Mouse (Mus musculus) midbrain, embryonic 16.5 days (tissue): ENCODE data around the gene Gatd1. TPM values are rescaled to one million over a fixed set of nuclear protein-coding genes. Genes with fewer than 3 reads are reported as not detected.

Source experiments
- ATAC-seq: fragments of 200-750 bp; cut with Nextera tagmentation; 2 replicates; pipeline ENCODE4 v1.8.0; 2017; ENCODE audit warnings: moderate TSS enrichment
- H3K27ac ChIP-seq: fragments of 300-500 bp; sonication (generic); 2 replicates; pipeline ENCODE4 v1.5.1; 2014; ENCODE audit warnings: mild to moderate bottlenecking, low read length, mixed read lengths
- H3K27me3 ChIP-seq: fragments of 300-500 bp; sonication (generic); 2 replicates; pipeline ENCODE4 v1.6.1; 2014; ENCODE audit warnings: low read depth, low read length, mixed read lengths; ENCODE audit not compliant: control insufficient read depth, insufficient read depth
- H3K36me3 ChIP-seq: fragments of 300-500 bp; sonication (generic); 2 replicates; pipeline ENCODE4 v1.6.1; 2014; ENCODE audit warnings: mild to moderate bottlenecking, low read length, moderate library complexity, mixed read lengths; ENCODE audit not compliant: control insufficient read depth, insufficient read depth
- H3K4me1 ChIP-seq: fragments of 300-500 bp; sonication (generic); 2 replicates; pipeline ENCODE4 v1.6.1; 2014; ENCODE audit warnings: mild to moderate bottlenecking, low read length, mixed read lengths; ENCODE audit not compliant: control insufficient read depth, insufficient read depth
- H3K4me2 ChIP-seq: fragments of 300-500 bp; sonication (generic); 2 replicates; pipeline ENCODE4 v1.6.1; 2014; ENCODE audit warnings: mild to moderate bottlenecking, low read length, mixed read lengths
- H3K4me3 ChIP-seq: fragments of 300-500 bp; sonication (generic); 2 replicates; pipeline ENCODE4 v1.5.1; 2014; ENCODE audit warnings: low read depth, mild to moderate bottlenecking, low read length, moderate library complexity, mixed read lengths
- H3K9ac ChIP-seq: fragments of 300-500 bp; sonication (generic); 2 replicates; pipeline ENCODE4 v1.6.1; 2014; ENCODE audit warnings: low read depth, low read length, mixed read lengths
- H3K9me3 ChIP-seq: fragments of 300-500 bp; sonication (generic); replicated peaks from 2 replicates; pipeline ENCODE4 v1.6.1; 2014; ENCODE audit warnings: mild to moderate bottlenecking, low read length, mixed read lengths; ENCODE audit not compliant: control insufficient read depth, poor library complexity, severe bottlenecking
- WGBS: fragments of 180-500 bp; shearing (Covaris S2); extraction: QIAGEN DNeasy Blood & Tissue Kit; methylation state at CpG from one replicate; pipeline ENCODE4 v1.1.7; 2014; 5-methylcytosine and 5-hydroxymethylcytosine counted together
- polyA plus RNA-seq: library from polyadenylated mRNA; unstranded; fragments of >200 nt; fragmentation: Nextera tagmentation; extraction: Ambion mirVana; gene quantifications from 2 replicates; pipeline ENCODE4 v1.2.1, GENCODE M21; 2015

Gene Gatd1
- polyA plus RNA-seq = 48.5 and 54.9 TPM in 2 replicates

DNA sequence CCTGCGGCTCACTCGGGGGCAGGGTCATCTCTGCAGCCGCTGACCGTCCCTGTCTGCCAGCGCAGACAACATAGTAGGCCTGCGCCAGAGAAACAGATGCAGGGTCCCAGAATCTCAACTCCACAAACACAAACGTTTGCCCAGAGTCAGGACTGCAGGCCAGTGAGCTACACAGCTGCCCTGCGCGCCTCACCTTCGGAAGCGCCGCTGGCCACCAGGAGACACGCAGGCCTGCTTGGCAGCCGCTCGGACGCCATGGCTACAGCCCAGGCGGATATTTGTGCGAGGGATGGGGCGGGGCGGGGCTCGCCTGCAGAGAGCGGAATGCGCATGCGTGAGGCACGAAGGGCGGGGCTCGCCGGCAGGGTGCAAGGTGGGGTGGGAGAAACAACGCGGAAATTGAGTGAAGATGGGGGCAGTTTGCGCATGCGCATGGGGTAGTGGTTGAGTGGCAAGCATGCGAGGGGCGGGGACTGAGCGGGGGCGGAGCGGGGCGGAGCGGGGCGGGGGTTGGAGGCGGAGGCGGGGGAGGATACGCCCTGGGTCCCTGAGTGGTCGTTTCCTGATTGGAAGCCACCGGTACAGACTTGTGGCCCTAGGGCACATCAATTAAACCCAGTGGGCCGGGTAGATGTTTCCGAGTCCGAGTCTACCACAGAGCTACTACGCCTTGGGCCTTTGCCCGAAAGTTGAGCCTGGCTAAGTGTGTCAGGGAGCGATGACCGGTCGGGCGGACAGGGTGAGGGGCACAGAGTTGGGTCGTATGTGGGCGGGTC lies at the start of gene Gatd1:
Gene Gatd1, minus strand, starts transcription at position 328 of the 776 bp plus-strand sequence.
- H3K27me3 ChIP-seq = no peaks in the 10 kb centered on the region
- no peaks in the 10 kb centered on the region for H3K9me3 ChIP-seq
- under 1% methylated on average over 47 of the region's 56 CpGs for whole genome bisulfite sequencing
- peak within 1 kb of the TSS; percentile 69 for H3K4me3 ChIP-seq
- ATAC-seq = peak; percentile 88
- no peaks in the 10 kb centered on the region for H3K36me3 ChIP-seq
- peak within 1 kb of the TSS; percentile 90 for H3K27ac ChIP-seq
- H3K9ac ChIP-seq = peak within 1 kb of the TSS; percentile 90
- H3K4me1 ChIP-seq = peaks cover 8% of the 10 kb centered on the region
- H3K4me2 ChIP-seq = peak within 1 kb of the TSS; percentile 76

DNA sequence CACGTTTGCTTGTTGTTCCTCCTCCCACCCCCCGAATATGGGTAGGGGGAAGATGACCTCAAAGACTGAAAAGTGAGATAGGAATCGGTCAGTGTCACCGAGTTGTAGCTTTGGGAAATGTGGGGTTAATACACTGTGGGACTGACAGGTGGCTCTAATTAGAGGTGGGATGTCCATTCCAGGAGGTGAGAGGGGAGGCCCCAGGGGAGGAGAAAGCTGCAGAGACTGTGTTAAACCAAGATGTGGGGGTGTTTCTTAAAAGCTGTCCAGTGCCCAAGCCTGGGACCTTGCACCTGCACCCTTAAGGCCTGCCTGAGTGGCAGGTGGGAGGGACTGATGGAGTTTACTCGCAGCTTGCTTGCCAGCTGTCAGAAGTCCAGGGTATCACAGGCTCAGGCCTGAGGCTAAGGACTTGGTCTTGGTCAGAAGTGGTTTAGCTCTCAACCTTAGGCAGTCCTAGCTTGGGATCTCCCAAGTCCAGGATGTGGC lies 48.4 kb upstream of the Gatd1 start:
- Histone ChIP-seq H3K4me3 (no peak overlapping the region), H3K9ac (no peak overlapping the region), H3K27me3 (peaks cover 70% of the 10 kb centered on the region), H3K9me3 (no peaks in the 10 kb centered on the region), H3K4me2 (peak overlapping the region; percentile 74), H3K36me3 (peaks cover 4% of the 10 kb centered on the region; the same call in 1 of the 2 replicates), H3K4me1 (peaks cover 18% of the 10 kb centered on the region), H3K27ac (no peak overlapping the region)
- 18% methylated on average over 5 of the region's 5 CpGs for WGBS
- ATAC-seq = no peak

DNA sequence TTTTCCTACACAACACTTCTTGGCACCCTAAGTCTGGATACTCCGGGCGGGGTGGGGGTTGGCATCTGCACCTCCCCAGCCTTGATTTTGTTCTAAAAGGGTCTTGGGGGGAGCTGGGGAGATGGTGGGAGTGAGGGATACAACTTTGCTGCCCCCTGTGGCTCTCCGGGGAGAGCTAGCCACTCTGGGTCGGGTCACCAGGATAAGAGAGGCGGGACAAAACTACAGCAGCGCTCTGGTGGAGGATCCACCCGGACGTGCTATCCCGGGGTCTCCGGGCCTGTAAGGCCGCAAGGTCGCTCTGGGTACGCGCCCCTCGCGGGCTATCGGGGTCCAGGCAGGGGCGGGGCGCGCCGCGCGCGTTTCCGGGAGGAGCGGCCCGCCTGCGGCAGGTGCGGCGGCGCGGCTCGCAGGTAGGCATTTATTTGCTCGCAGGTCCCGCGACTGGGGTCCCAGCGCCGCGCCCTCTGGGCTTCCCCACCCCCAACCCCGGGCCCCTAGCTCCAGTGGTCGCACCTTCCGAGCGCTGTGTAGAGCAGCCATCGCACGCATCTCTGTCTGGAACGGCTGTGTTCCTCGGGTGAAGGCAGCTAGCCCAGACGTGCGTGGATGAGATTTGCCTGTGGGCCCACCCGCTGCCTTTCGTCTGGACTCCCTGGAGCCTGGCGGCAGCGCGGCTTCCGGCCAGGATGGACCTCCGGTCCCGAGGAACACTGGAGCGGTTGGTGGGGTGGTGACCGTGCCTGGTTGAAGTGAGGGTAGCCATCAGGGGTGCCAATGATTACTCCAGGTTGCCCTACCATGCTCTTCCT lies 47.8 kb upstream of the Gatd1 start:
- Histone ChIP-seq H3K27ac (no peak overlapping the region), H3K4me1 (peaks cover 17% of the 10 kb centered on the region), H3K36me3 (peaks cover 4% of the 10 kb centered on the region; the same call in 1 of the 2 replicates), H3K4me2 (peak overlapping the region; percentile 74), H3K4me3 (peak overlapping the region; percentile 42), H3K9ac (peak overlapping the region; percentile 60), H3K9me3 (no peaks in the 10 kb centered on the region), H3K27me3 (peaks cover 68% of the 10 kb centered on the region)
- ATAC-seq = no peak
- WGBS = 4% methylated on average over 41 of the region's 59 CpGs

DNA sequence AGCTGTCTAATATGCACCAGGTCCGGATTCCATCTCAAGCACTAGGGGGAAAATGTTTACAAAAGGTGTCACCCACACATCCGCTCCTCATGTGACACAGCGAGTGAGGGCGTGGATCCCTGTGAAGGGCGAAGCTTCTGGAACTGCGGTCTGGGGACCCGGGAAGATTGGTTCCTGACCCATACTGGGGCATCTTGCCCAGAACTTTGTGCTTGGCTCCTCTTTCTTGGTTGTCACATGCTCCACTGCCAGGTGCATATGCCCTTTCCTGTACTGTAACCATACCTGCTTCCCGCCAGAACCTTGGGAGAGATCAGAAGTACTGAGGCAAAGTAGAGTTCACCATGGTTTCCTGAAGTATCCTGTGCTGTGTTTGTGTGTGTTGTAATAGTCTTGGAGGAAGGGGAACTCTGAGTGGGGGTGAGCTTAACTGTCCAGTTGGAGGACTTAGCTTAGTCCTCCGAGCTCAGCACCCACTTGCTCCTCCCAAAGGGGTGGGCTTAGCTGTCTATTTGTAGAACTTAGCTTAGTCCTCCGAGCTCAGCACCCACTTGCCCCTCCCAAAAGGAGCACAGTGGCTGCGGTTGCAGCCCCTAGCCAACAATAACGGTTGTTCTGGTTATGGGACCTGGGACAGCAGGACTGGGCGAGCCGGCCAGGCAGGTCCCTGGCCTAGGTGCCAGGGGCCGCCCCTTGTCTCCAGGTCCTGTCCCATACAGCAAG lies 46.6 kb upstream of the Gatd1 start, which contains the start of gene Cracr2b:
Gene Cracr2b, plus strand, starts transcription at position 704 of the 723 bp plus-strand sequence.
- Histone ChIP-seq H3K4me1 (peaks cover 26% of the 10 kb centered on the region), H3K4me3 (peak within 1 kb of the TSS; percentile 42), H3K36me3 (peaks cover 4% of the 10 kb centered on the region; the same call in 1 of the 2 replicates), H3K4me2 (peak within 1 kb of the TSS; percentile 74), H3K9me3 (no peaks in the 10 kb centered on the region), H3K27me3 (peaks cover 57% of the 10 kb centered on the region), H3K27ac (no peak within 1 kb of the TSS), H3K9ac (peak within 1 kb of the TSS; percentile 60)
- WGBS = 74% methylated on average over 15 of the region's 15 CpGs
- ATAC-seq = no peak

DNA sequence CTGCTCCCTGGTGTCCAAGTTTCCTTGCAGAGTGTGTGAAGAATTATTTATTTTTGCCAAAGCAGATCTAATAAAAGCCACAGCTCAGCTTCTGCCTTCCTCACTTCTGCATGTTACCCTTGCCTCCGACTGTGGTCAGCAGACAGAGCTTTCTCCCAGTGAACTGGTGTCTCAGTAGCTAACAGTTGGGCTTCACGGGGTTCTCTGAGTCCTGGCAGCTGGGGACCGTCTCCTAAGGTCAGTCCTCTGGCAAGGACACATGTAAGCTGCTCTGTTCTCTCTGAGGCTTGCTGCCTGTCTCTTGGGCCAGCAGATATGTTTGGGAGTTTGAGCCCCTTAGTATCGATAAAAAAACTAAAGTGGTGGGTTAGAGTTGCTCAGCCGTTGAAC lies 46.1 kb upstream of the Gatd1 start:
- peaks cover 4% of the 10 kb centered on the region; the same call in 1 of the 2 replicates for H3K36me3 ChIP-seq
- H3K27ac ChIP-seq = no peak overlapping the region
- peaks cover 23% of the 10 kb centered on the region for H3K4me1 ChIP-seq
- no peak overlapping the region for H3K4me3 ChIP-seq
- no peak overlapping the region for H3K4me2 ChIP-seq
- H3K9ac ChIP-seq = no peak overlapping the region
- ATAC-seq = no peak
- H3K27me3 ChIP-seq = peaks cover 51% of the 10 kb centered on the region
- no peaks in the 10 kb centered on the region for H3K9me3 ChIP-seq
- WGBS = 76% methylated on average over 5 of the region's 5 CpGs

DNA sequence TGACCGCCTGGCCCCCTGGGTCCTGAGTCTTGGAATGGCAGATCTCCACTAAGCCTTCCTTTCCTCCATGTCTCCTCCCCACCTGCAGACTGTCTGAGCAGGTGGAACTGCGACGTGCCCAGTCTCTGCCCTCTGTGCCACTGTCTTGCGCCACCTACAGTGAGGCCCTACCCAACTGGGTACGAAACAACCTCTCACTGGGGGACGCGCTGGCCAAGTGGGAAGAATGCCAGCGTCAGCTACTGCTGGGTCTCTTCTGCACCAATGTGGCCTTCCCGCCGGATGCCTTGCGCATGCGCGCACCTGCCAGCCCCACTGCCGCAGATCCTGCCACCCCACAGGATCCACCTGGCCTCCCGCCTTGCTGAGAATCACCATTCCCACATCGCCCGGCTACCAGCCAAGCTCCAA lies 45.4 kb upstream of the Gatd1 start:
- Histone ChIP-seq H3K4me1 (peaks cover 18% of the 10 kb centered on the region), H3K27me3 (peaks cover 44% of the 10 kb centered on the region), H3K9ac (no peak overlapping the region), H3K36me3 (peaks cover 4% of the 10 kb centered on the region; the same call in 1 of the 2 replicates), H3K9me3 (no peaks in the 10 kb centered on the region), H3K4me3 (no peak overlapping the region), H3K27ac (no peak overlapping the region), H3K4me2 (no peak overlapping the region)
- 92% methylated on average over 17 of the region's 17 CpGs for WGBS
- ATAC-seq = no peak

DNA sequence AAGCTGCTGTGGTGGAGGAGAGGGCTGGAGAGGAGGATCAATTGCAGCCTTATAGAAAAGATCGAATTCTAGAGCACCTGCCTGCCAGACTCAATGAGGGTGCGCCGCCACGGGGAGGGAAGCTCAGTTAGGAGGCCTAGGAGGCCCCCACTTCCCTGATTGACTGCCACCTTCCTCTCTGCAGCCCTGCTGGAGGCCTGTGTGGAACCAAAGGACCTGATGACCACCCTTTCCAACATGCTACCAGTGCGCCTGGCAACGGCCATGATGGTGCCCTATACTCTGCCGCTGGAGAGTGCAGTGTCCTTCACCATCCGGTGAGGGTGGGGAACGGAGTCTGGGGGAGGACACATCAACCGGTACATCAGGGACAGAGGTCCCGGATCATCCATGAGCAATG lies 44.7 kb upstream of the Gatd1 start:
- H3K27me3 ChIP-seq = peaks cover 38% of the 10 kb centered on the region
- H3K36me3 ChIP-seq = peaks cover 4% of the 10 kb centered on the region; the same call in 1 of the 2 replicates
- H3K4me1 ChIP-seq = peaks cover 18% of the 10 kb centered on the region
- no peak overlapping the region for H3K4me3 ChIP-seq
- no peak for ATAC-seq
- no peaks in the 10 kb centered on the region for H3K9me3 ChIP-seq
- no peak overlapping the region for H3K4me2 ChIP-seq
- no peak overlapping the region for H3K9ac ChIP-seq
- no peak overlapping the region for H3K27ac ChIP-seq
- 92% methylated on average over 11 of the region's 11 CpGs for WGBS

DNA sequence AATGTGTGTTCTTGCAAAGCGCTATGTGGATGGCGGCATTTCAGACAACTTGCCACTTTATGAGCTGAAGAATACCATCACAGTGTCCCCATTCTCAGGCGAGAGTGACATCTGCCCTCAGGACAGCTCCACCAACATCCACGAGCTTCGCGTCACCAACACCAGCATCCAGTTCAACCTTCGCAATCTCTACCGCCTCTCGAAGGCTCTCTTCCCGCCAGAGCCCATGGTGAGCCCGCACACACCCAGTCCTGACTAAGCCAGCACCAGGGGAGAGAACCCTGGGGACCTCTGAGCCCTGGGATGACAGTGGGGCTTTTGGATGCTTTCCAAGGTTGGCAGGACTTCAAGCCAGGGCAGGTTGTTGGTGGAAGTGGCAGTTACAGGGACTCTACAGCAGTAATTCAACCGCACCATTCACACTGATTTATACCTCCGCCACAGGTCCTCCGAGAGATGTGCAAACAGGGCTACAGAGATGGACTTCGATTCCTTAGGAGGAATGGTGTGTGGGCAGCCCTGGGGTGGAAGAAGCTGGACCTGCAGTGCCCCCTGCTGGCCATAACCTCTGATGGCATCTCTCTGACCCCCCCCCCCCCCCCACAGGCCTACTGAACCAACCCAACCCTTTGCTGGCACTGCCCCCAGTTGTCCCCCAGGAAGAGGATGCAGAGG lies 44.2 kb upstream of the Gatd1 start:
- Histone ChIP-seq H3K36me3 (peaks cover 4% of the 10 kb centered on the region; the same call in 1 of the 2 replicates), H3K9ac (no peak overlapping the region), H3K27me3 (peaks cover 32% of the 10 kb centered on the region), H3K9me3 (no peaks in the 10 kb centered on the region), H3K4me1 (peaks cover 18% of the 10 kb centered on the region), H3K27ac (no peak overlapping the region), H3K4me2 (no peak overlapping the region), H3K4me3 (no peak overlapping the region)
- WGBS = 76% methylated on average over 15 of the region's 15 CpGs
- ATAC-seq = no peak
